13 mouse cellular contexts compared by ENCODE assay signal in genomic region chr17:7173331-7174028, GRCm38 (mm10). TPM values are rescaled to one million over a fixed set of nuclear protein-coding genes. Genes with fewer than 3 reads are reported as not detected.
DNase-seq lines count a peak whose midpoint lies in the region; ATAC-seq and TF ChIP-seq lines count a peak whose summit lies in the region.
"Had no signal": no experiment of that assay in that cellular context is flagged by ENCODE, and none has a peak within 500 bp of the region (broad histone marks: within the 10 kb centered on the region; RNA-seq: fewer than 3 reads in every experiment).

No protein-coding gene starts in this region.

- no peak for DNase-seq in heart, adult 2 months
- DNase-seq in liver, embryonic 11.5 days (ENCODE audit: low spot score): no peak
- DNase-seq in adrenal gland, adult 2 months: peak; percentile 64
- no peak for DNase-seq in left cerebral cortex, adult 18-20 months (ENCODE audit: low spot score in 2 of 2)
- no peak for DNase-seq in testis, postnatal 14 days (ENCODE audit: low spot score)
- DNase-seq: right cerebral cortex, postnatal 4 days had no signal

- no peak for TF ChIP-seq POLR2A in heart, adult 2 months (IDR thresholded peaks at IDR 0.05; ENCODE audit: insufficient read depth, low read depth, low read length)
- no peak for TF ChIP-seq POLR2A in myocyte (IDR thresholded peaks at IDR 0.05; ENCODE audit: insufficient read length, low read depth)

- 0 out of 2 replicates have a peak, but pooled peaks cover 2% of the 10 kb centered on the region for H3K79me2 ChIP-seq in heart, adult 2 months (replicated peaks; ENCODE audit: control insufficient read depth, insufficient read depth, low read length)
- peaks cover 79% of the 10 kb centered on the region for H3K79me2 ChIP-seq in myocyte (ENCODE audit: control insufficient read depth, insufficient read depth)

- no peak overlapping the region for H3K27ac ChIP-seq in heart, embryonic 11.5 days (ENCODE audit: low read depth, low read length)
- H3K27ac ChIP-seq in heart, adult 2 months: no peak overlapping the region
- H3K27ac ChIP-seq in liver, embryonic 15.5 days (replicated peaks): no peak overlapping the region
- H3K27ac ChIP-seq in liver, embryonic 11.5 days (ENCODE audit: low read depth, low read length): no peak overlapping the region
- H3K27ac ChIP-seq: hindbrain, embryonic 14.5 days; lung, embryonic 15.5 days had no signal

- no peak for TF ChIP-seq EP300 in heart, adult 2 months (IDR thresholded peaks at IDR 0.05; ENCODE audit: insufficient read depth, low read depth, low read length)

- H3ac ChIP-seq in myocyte (ENCODE audit: control insufficient read depth, insufficient read length): no peak overlapping the region

- ATAC-seq in heart, embryonic 11.5 days (replicated peaks; ENCODE audit: insufficient number of reproducible peaks, low FRiP score, low TSS enrichment): no peak
- no peak for ATAC-seq in liver, embryonic 15.5 days (ENCODE audit: insufficient read depth)
- ATAC-seq in liver, embryonic 11.5 days (replicated peaks; ENCODE audit: low FRiP score): no peak
- ATAC-seq: CD4-positive, CD25-positive, alpha-beta regulatory T cell, adult 4 months; intestine, postnatal 0 days had no signal

- H3K4me3 ChIP-seq in heart, embryonic 11.5 days (ENCODE audit: low read depth, low read length): peak overlapping the region; percentile 15
- H3K4me3 ChIP-seq in heart, adult 2 months: no peak overlapping the region
- no peak overlapping the region for H3K4me3 ChIP-seq in liver, embryonic 15.5 days (replicated peaks)
- no peak overlapping the region for H3K4me3 ChIP-seq in liver, embryonic 11.5 days (ENCODE audit: low read depth, low read length)
- H3K4me3 ChIP-seq in myocyte: no peak overlapping the region
- H3K4me3 ChIP-seq: lung, embryonic 15.5 days had no signal

- intact Hi-C loops in heart, adult 2 months (cut with DNase I): no loop called here

- no peak overlapping the region for H3K9ac ChIP-seq in heart, embryonic 11.5 days (ENCODE audit: low read depth, low read length)
- H3K9ac ChIP-seq in heart, adult 2 months (ENCODE audit: low read depth, low read length): no peak overlapping the region
- no peak overlapping the region for H3K9ac ChIP-seq in liver, embryonic 15.5 days
- H3K9ac ChIP-seq in liver, embryonic 11.5 days (ENCODE audit: low read depth, low read length): no peak overlapping the region
- H3K9ac ChIP-seq: hindbrain, embryonic 14.5 days; lung, embryonic 15.5 days had no signal

- H3K4me1 ChIP-seq in heart, embryonic 11.5 days (ENCODE audit: control insufficient read depth, insufficient read depth, low read length): peaks cover 36% of the 10 kb centered on the region
- H3K4me1 ChIP-seq in heart, adult 2 months (ENCODE audit: control insufficient read depth, insufficient read depth, low read length): peaks cover 15% of the 10 kb centered on the region
- H3K4me1 ChIP-seq in liver, embryonic 15.5 days (replicated peaks): peaks cover 29% of the 10 kb centered on the region
- H3K4me1 ChIP-seq in liver, embryonic 11.5 days (replicated peaks; ENCODE audit: control insufficient read depth, insufficient read depth, low read length): peaks cover 30% of the 10 kb centered on the region

- no peaks in the 10 kb centered on the region for H3K9me3 ChIP-seq in heart, embryonic 11.5 days (replicated peaks; ENCODE audit: control insufficient read depth, low read length)
- no peaks in the 10 kb centered on the region for H3K9me3 ChIP-seq in liver, embryonic 15.5 days (replicated peaks)
- H3K9me3 ChIP-seq in liver, embryonic 11.5 days (ENCODE audit: control insufficient read depth, low read length): no peaks in the 10 kb centered on the region
- H3K9me3 ChIP-seq: lung, embryonic 15.5 days had no signal

- peak overlapping the region; percentile 48 for H3K4me2 ChIP-seq in heart, embryonic 11.5 days
- peak overlapping the region; percentile 13; the same call in 1 of the 2 replicates for H3K4me2 ChIP-seq in liver, embryonic 15.5 days
- no peak overlapping the region; the same call in 1 of the 2 replicates for H3K4me2 ChIP-seq in liver, embryonic 11.5 days
- peak overlapping the region; percentile 47 for H3K4me2 ChIP-seq in myocyte (ENCODE audit: low read depth)
- H3K4me2 ChIP-seq: hindbrain, embryonic 14.5 days; lung, embryonic 15.5 days had no signal

- no peaks in the 10 kb centered on the region for H3K36me3 ChIP-seq in heart, embryonic 11.5 days (ENCODE audit: control insufficient read depth, insufficient read depth, low read length)
- no peaks in the 10 kb centered on the region for H3K36me3 ChIP-seq in heart, adult 2 months (ENCODE audit: control insufficient read depth, insufficient read depth, low read length)
- H3K36me3 ChIP-seq in liver, embryonic 15.5 days (replicated peaks): no peaks in the 10 kb centered on the region
- no peaks in the 10 kb centered on the region for H3K36me3 ChIP-seq in liver, embryonic 11.5 days (ENCODE audit: control insufficient read depth, insufficient read depth, low read length)
- no peaks in the 10 kb centered on the region for H3K36me3 ChIP-seq in myocyte (ENCODE audit: control insufficient read depth, insufficient read depth)
- H3K36me3 ChIP-seq: lung, embryonic 15.5 days had no signal

- WGBS in heart, embryonic 11.5 days (ENCODE audit: insufficient replicate concordance): 15% methylated on average over 15 of the region's 15 CpGs
- WGBS in heart, adult 2 months: 39% methylated on average over 15 of the region's 15 CpGs
- 14% methylated on average over 15 of the region's 15 CpGs for WGBS in liver, embryonic 15.5 days (ENCODE audit: insufficient replicate concordance)
- 22% methylated on average over 15 of the region's 15 CpGs for WGBS in liver, embryonic 11.5 days

- no peaks in the 10 kb centered on the region for H3K27me3 ChIP-seq in heart, embryonic 11.5 days (ENCODE audit: control insufficient read depth, insufficient read depth, low read length)
- H3K27me3 ChIP-seq in heart, adult 2 months (ENCODE audit: control insufficient read depth, insufficient read depth, low read length): no peaks in the 10 kb centered on the region
- peaks cover 31% of the 10 kb centered on the region for H3K27me3 ChIP-seq in liver, embryonic 15.5 days
- peaks cover 5% of the 10 kb centered on the region; the same call in 1 of the 2 replicates for H3K27me3 ChIP-seq in liver, embryonic 11.5 days (replicated peaks; ENCODE audit: control insufficient read depth, insufficient read depth, low read length)
- no peaks in the 10 kb centered on the region for H3K27me3 ChIP-seq in myocyte (ENCODE audit: control insufficient read depth, insufficient read depth, insufficient read length)
- H3K27me3 ChIP-seq: lung, embryonic 15.5 days had no signal

- no peak for TF ChIP-seq CTCF in heart, adult 2 months (IDR thresholded peaks at IDR 0.05)

TF ChIP-seq in myocyte, 11 proteins besides CTCF, POLR2A, EP300 and RAD21:
- TF ChIP-seq MYOD1 (IDR thresholded peaks at IDR 0.05; ENCODE audit: control insufficient read depth in 1 of 3, insufficient read length in 2 of 3, low read depth in 2 of 3) (peak in 2 of 3 experiments; percentile 32 to 56), CEBPB (IDR thresholded peaks at IDR 0.05; ENCODE audit: insufficient read depth, poor library complexity, severe bottlenecking) (no peak), USF1 (IDR thresholded peaks at IDR 0.05; ENCODE audit: low read depth) (peak; percentile 20)

RNA-seq across cellular contexts. Expression of gene Rps6ka2, which starts 3.6 kb away (rescaled TPM):
- 45.3 and 56.0 TPM in 2 replicates for polyA plus RNA-seq in heart, embryonic 11.5 days (2014; fragmentation: Nextera tagmentation; extraction: Ambion mirVana)
- total RNA-seq in heart, adult 2 months (2021): 10 to 100 TPM; 33.6 to 33.7 TPM
- polyA plus RNA-seq in heart, adult 2 months (2012; rRNA removed): 26.4 and 45.6 TPM in 2 replicates
- polyA plus RNA-seq in liver, embryonic 15.5 days (2015; fragmentation: Nextera tagmentation; extraction: Ambion mirVana): 1.1 and 1.3 TPM in 2 replicates
- polyA plus RNA-seq in liver, embryonic 11.5 days (2014; fragmentation: Nextera tagmentation; extraction: Ambion mirVana): 12.7 and 13.2 TPM in 2 replicates
- 10 to 100 TPM; 10.6 to 18.2 TPM for total RNA-seq in adrenal gland, adult 2 months (2021)
- 7.6 and 10.2 TPM in 2 replicates for polyA plus RNA-seq in adrenal gland, adult 2 months (2012; rRNA removed)
- 56.9 TPM for polyA plus RNA-seq in myocyte (2012; fragmentation: generic; extraction: Trizol)
- total RNA-seq in left cerebral cortex, adult 18-20 months (2021): 10 to 100 TPM; 59.6 to 60.0 TPM
